ENCODE assay signal across 23 mouse cellular contexts in the genomic region with DNA sequence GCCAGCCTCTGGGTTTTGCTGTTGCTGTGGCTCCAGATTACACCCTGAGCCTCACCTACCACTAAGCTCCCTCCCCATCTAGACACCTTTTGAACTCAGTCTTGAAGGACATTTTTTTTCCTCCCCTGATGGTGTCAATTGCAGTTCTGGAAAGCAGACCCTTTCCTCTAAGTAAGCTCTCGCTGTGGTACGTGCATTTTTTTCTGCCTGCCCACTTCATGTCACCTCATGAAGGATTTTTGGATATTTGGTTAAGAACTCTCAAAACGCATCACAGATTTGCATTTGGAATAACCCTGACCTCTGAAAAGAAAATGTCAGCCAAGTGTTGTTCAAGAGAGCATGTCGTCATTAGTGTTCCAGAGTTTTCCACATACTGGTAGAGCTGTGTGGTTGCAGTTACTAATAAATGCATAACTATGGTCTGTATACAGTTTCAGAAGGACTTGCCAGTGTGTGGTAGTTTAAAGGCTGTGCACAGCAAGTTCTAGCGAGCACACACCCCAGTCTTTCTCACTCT. TPM values are rescaled to one million over a fixed set of nuclear protein-coding genes. Genes with fewer than 3 reads are reported as not detected.
"Had no signal": no experiment of that assay in that cellular context is flagged by ENCODE, and none has a peak within 500 bp of the region (broad histone marks: within the 10 kb centered on the region; RNA-seq: fewer than 3 reads in every experiment).

No protein-coding gene starts in this region.

- H3K9me3 ChIP-seq: heart, embryonic 10.5 days; heart, embryonic 12.5 days; hindbrain, embryonic 10.5 days; hindbrain, embryonic 12.5 days; liver, embryonic 13.5 days; liver, embryonic 15.5 days had no signal

- DNase-seq: forebrain, postnatal 0 days; gastrocnemius, postnatal 14 days; gastrocnemius, postnatal 36 days; heart, adult 2 months; heart, postnatal 10 days; heart, postnatal 4 days; kidney, adult 11 months; kidney, adult 2 months; kidney, adult 9 months; kidney, postnatal 14 days; kidney, postnatal 36 days; liver; liver, embryonic 13.5 days had no signal

- ATAC-seq: forebrain, postnatal 0 days; hindbrain, embryonic 16.5 days had no signal

- H3K9ac ChIP-seq: forebrain, postnatal 0 days; heart, embryonic 12.5 days; hindbrain, embryonic 12.5 days; hindbrain, embryonic 14.5 days; liver, embryonic 13.5 days; liver, embryonic 15.5 days had no signal

- H3K36me3 ChIP-seq: heart, embryonic 10.5 days; heart, embryonic 12.5 days; hindbrain, embryonic 10.5 days; hindbrain, embryonic 12.5 days; liver, embryonic 13.5 days; liver, embryonic 15.5 days had no signal

- H3K27ac ChIP-seq: heart, adult 2 months; heart, embryonic 10.5 days; hindbrain, embryonic 10.5 days; hindbrain, embryonic 12.5 days; hindbrain, embryonic 14.5 days; left cerebral cortex, adult 2 months; liver, embryonic 13.5 days; liver, embryonic 15.5 days had no signal

- H3K4me3 ChIP-seq: heart, adult 2 months; heart, embryonic 12.5 days; hindbrain, embryonic 10.5 days; hindbrain, embryonic 12.5 days; left cerebral cortex, adult 2 months; liver, embryonic 13.5 days; liver, embryonic 15.5 days had no signal

- H3K4me2 ChIP-seq: heart, embryonic 12.5 days; hindbrain, embryonic 12.5 days; hindbrain, embryonic 14.5 days; liver, embryonic 13.5 days; liver, embryonic 15.5 days had no signal

RNA-seq across cellular contexts. Expression of gene Batf3, which starts 2.2 kb away (rescaled TPM):
- total RNA-seq: gastrocnemius, adult 18-20 months; gastrocnemius, adult 8-10 months; gastrocnemius, postnatal 36 days had no signal
